Mouse (Mus musculus) cerebellum, adult 2 months (tissue): ENCODE measurements around the gene Echdc3.

ENCODE experiments used
- CTCF ChIP-seq: fragments of 200-500 bp; IDR thresholded peaks from 2 replicates; pipeline ENCODE4 v1.5.1; 2011; ENCODE audit warnings: low read depth, mild to moderate bottlenecking, control low read depth, low read length, moderate library complexity, borderline replicate concordance; ENCODE audit not compliant: insufficient read depth
- POLR2A ChIP-seq: fragments of 200-500 bp; IDR thresholded peaks from 2 replicates; pipeline ENCODE4 v1.6.1; 2011; ENCODE audit warnings: low read length, control low read depth, borderline replicate concordance; ENCODE audit not compliant: insufficient read depth

- TF ChIP-seq POLR2A, result no peak
- TF ChIP-seq CTCF, result no peak
Observed at GRCm38 (mm10) chr2:6251076-6251496, 38.3 kb upstream of the Echdc3 start.
